Mouse (Mus musculus) embryonic fibroblast, embryonic 13.5 days (primary cell): ENCODE results near the gene Prdm1.

Source experiments
- CTCF ChIP-seq: IDR thresholded peaks from 2 replicates; pipeline ENCODE4 v1.5.1; 2011; ENCODE audit warnings: mild to moderate bottlenecking, control low read depth, low read length, moderate library complexity, borderline replicate concordance; ENCODE audit not compliant: insufficient read depth
- POLR2A ChIP-seq: IDR thresholded peaks from 2 replicates; pipeline ENCODE4 v1.6.1; 2011; ENCODE audit warnings: low read depth, mild to moderate bottlenecking, control low read depth, low read length, moderate library complexity

GRCm38 (mm10) chr10:44392855-44393254 is 135.4 kb downstream of the Prdm1 start:
- TF ChIP-seq CTCF (no peak), POLR2A (no peak)
